Mouse (Mus musculus) hindbrain, embryonic 13.5 days (tissue): ENCODE measurements at regions not wholly inside any gene's neighbourhood (a gene's known extent, or its start where the extent isn't known, plus 50 kb on each side); places are given as distances from the start of the nearest gene placed in this dataset.

ENCODE experiments used
- ATAC-seq: fragments of 200-750 bp; cut with Nextera tagmentation; 2 replicates; pipeline ENCODE4 v1.8.0; 2017; ENCODE audit warnings: moderate TSS enrichment; ENCODE audit not compliant: low FRiP score
- H3K27ac ChIP-seq: fragments of 300-500 bp; sonication (generic); 2 replicates; pipeline ENCODE4 v1.5.1; 2015; ENCODE audit warnings: inconsistent platforms, mild to moderate bottlenecking, moderate library complexity
- H3K27me3 ChIP-seq: fragments of 300-500 bp; sonication (generic); 2 replicates; pipeline ENCODE4 v1.6.1; 2015; ENCODE audit warnings: mild to moderate bottlenecking, inconsistent platforms
- H3K36me3 ChIP-seq: fragments of 300-500 bp; sonication (generic); 2 replicates; pipeline ENCODE4 v1.6.1; 2015; ENCODE audit warnings: mild to moderate bottlenecking, inconsistent platforms
- H3K4me1 ChIP-seq: fragments of 300-500 bp; sonication (generic); replicated peaks from 2 replicates; pipeline ENCODE4 v1.6.1; 2015; ENCODE audit warnings: inconsistent platforms
- H3K4me2 ChIP-seq: fragments of 300-500 bp; sonication (generic); 2 replicates; pipeline ENCODE4 v1.6.1; 2015; ENCODE audit warnings: inconsistent platforms, mild to moderate bottlenecking, moderate library complexity
- H3K4me3 ChIP-seq: fragments of 300-500 bp; sonication (generic); 2 replicates; pipeline ENCODE4 v1.5.1; 2015; ENCODE audit warnings: mild to moderate bottlenecking, inconsistent platforms
- H3K9ac ChIP-seq: fragments of 300-500 bp; sonication (generic); 2 replicates; pipeline ENCODE4 v1.6.1; 2015; ENCODE audit warnings: mild to moderate bottlenecking, inconsistent platforms
- H3K9me3 ChIP-seq: fragments of 300-500 bp; sonication (generic); 2 replicates; pipeline ENCODE4 v1.6.1; 2016; ENCODE audit warnings: inconsistent platforms
- WGBS: fragments of 180-500 bp; shearing (Covaris S2); methylation state at CpG from one replicate; pipeline ENCODE4 v1.1.7; 2015; 5-methylcytosine and 5-hydroxymethylcytosine counted together

DNA sequence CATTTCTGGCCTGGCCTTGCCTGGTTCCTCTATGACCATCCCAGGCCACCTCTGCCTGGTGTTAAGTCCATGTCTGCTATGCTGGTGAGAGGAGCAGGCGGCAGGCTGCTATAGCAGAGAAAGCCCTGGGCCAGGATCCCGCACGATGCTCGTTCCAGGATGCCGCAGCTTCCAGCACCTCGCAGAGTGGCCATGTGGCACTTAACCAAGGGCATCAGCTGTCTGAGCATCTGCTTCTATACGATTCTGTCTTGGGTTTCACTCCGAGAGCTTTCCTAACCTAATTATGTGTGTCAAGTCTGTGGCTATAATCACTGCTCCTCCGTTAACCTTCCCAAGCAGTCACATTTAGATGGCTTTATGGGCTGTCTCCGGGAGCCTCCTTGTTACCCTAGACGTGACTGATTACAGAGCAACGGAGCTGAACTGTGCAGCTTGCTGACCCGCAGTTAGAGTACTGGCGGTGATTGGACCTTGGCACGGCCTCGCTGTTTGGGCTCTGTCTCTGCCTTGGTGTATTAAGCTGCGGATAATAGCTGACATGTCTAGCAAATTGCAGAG is 64.4 kb downstream of the Ackr3 start:
- Histone ChIP-seq H3K4me2 (no peak overlapping the region), H3K27ac (peak overlapping the region; percentile 62; the same call in 1 of the 2 replicates), H3K27me3 (0 out of 2 replicates have a peak, but pooled peaks cover 2% of the 10 kb centered on the region), H3K4me3 (no peak overlapping the region), H3K9ac (no peak overlapping the region), H3K36me3 (no peaks in the 10 kb centered on the region), H3K4me1 (peaks cover 25% of the 10 kb centered on the region), H3K9me3 (no peaks in the 10 kb centered on the region)
- WGBS: 40% methylated on average over 17 of the region's 17 CpGs
- peak; percentile 77 for ATAC-seq

DNA sequence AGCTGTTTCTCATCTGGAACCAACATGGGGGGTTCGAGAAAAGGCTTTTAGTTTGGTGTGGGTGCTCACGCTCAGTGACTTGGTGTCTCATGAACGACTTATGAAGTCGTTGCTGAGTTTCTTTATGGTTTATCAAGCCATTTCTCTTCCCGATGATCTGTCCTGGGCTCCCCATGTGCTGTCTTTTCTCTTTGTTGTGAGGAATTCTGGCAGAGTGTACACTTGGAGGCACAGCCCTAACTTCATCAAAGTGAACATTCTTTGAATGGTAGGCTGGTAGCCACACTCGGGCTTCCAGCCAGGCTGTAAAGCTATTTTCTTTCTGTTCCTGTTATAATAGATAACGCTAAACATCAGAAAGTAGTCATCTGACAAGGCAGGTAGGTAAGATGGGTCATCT is 65.2 kb downstream of the Ackr3 start:
- H3K9ac ChIP-seq: no peak overlapping the region
- ATAC-seq: no peak
- WGBS: 81% methylated on average over 7 of the region's 7 CpGs

DNA sequence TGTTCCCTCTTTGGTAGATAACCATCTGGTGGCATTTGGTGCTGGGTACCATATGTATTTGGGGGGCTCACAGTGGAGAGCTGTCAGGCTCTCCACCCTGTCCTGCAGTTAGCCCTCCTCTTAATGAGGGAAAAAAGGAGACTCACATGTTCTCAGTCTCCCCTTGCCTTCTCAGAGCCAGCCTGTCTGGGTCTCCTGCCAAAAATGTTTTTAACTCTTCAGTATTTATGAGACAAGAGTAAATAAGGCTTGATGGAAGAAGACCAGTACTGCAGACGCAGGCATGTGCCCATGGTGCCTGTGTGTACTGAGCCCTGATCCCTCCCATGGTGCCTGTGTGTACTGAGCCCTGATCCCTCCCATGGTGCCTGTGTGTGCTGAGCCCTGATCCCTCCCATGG is 66.1 kb downstream of the Ackr3 start:
- 94% methylated on average over 1 of the region's 1 CpGs for WGBS
- H3K36me3 ChIP-seq: no peaks in the 10 kb centered on the region
- H3K9me3 ChIP-seq: no peaks in the 10 kb centered on the region
- H3K9ac ChIP-seq: no peak overlapping the region
- 0 out of 2 replicates have a peak, but pooled peaks cover 2% of the 10 kb centered on the region for H3K27me3 ChIP-seq
- H3K4me3 ChIP-seq: no peak overlapping the region
- peaks cover 29% of the 10 kb centered on the region for H3K4me1 ChIP-seq
- no peak overlapping the region for H3K27ac ChIP-seq
- H3K4me2 ChIP-seq: no peak overlapping the region
- no peak for ATAC-seq

More for the DNA sequence above, 65.2 kb downstream of the Ackr3 start:
- Histone ChIP-seq H3K36me3 (no peaks in the 10 kb centered on the region), H3K27me3 (0 out of 2 replicates have a peak, but pooled peaks cover 2% of the 10 kb centered on the region), H3K4me3 (no peak overlapping the region), H3K9me3 (no peaks in the 10 kb centered on the region), H3K4me1 (peaks cover 29% of the 10 kb centered on the region), H3K27ac (no peak overlapping the region), H3K4me2 (no peak overlapping the region)

DNA sequence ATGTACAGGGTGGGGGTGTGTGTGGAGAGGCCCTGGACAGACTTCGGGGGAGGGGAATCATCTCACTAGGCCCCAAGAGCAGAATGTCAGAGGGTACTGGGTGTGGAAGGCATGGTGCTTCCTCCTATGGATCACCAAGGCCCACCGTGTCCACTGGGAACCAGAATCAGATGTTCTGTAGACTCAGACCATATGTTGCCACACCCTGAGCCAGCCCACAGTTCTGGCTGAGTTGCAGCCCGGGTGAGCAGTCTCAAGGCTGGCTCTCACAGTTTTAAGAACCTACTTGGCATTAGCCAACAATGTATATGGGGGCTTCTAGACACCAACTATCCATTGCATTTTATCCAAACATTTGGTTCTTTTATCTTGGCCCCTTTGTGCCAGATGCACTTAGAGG is 67.5 kb downstream of the Ackr3 start:
- no peak overlapping the region for H3K4me3 ChIP-seq
- H3K27ac ChIP-seq: no peak overlapping the region
- ATAC-seq: no peak
- H3K9ac ChIP-seq: no peak overlapping the region
- no peak overlapping the region for H3K4me2 ChIP-seq
- H3K9me3 ChIP-seq: no peaks in the 10 kb centered on the region
- 0 out of 2 replicates have a peak, but pooled peaks cover 2% of the 10 kb centered on the region for H3K27me3 ChIP-seq
- H3K36me3 ChIP-seq: no peaks in the 10 kb centered on the region
- peaks cover 29% of the 10 kb centered on the region for H3K4me1 ChIP-seq
- 88% methylated on average over 3 of the region's 3 CpGs for WGBS

DNA sequence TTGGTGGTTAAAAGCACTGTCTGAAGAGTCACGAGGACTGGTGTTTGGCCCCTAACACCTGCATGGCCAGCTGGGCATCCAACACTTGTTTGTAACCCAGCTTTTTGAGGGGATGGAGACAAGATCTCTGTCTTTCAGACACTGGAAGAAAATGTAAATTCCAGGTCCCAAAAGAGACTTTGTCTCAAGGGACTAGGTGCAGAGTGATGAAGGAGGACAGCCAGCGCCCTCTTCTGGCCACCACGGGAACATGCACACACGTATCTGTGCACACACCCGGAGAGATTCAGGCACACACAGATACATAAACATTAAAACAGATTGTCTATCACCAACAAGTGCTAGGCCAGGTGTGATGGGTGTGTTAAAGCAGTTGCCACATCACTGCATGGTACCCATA is 68.6 kb downstream of the Ackr3 start:
- no peak overlapping the region for H3K4me3 ChIP-seq
- no peak overlapping the region for H3K27ac ChIP-seq
- no peak overlapping the region for H3K4me2 ChIP-seq
- H3K4me1 ChIP-seq: peaks cover 32% of the 10 kb centered on the region
- H3K9ac ChIP-seq: no peak overlapping the region
- H3K27me3 ChIP-seq: 0 out of 2 replicates have a peak, but pooled peaks cover 5% of the 10 kb centered on the region
- ATAC-seq: no peak
- no peaks in the 10 kb centered on the region for H3K36me3 ChIP-seq
- WGBS: 97% methylated on average over 5 of the region's 5 CpGs
- H3K9me3 ChIP-seq: no peaks in the 10 kb centered on the region

DNA sequence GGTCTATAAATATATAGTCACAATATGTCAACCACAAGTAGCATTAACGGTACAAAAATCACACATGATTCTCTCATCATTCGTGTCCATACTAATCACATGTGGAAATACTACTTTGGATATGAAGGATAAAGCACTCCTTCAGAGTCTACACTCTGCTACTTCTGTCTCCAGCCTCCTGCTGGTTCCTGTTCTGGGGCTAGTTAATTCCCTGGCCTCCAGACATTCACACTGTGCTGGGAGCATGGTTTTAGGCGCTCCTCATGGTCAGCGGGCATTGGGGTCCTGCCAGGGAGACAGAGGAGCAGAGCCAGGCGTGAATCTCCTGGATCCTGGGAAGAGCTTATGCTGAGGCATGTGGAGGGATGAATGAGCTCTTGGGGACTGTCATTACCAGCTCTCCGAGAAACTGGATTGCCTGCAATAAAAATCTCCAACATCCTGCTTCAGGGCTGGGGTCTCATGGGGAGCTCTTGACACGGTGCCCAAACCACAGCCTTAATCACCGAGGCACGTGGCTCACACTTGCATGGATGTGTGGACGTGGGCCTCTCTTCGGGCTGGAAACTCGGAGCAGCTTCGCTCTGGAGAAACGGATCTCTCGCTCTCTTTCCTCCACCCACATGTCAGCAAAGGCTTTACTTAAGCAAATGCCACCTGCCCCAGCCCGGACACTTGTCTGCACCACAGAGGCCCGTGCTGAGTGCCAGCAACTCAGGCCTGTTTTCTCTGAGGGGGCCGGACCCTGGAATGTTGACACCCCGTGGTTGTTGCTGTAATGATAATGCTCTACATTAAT is 69.2 kb downstream of the Ackr3 start:
- Histone ChIP-seq H3K4me3 (no peak overlapping the region), H3K9ac (no peak overlapping the region), H3K4me2 (no peak overlapping the region), H3K27me3 (0 out of 2 replicates have a peak, but pooled peaks cover 5% of the 10 kb centered on the region), H3K9me3 (no peaks in the 10 kb centered on the region), H3K4me1 (peaks cover 33% of the 10 kb centered on the region), H3K27ac (no peak overlapping the region), H3K36me3 (no peaks in the 10 kb centered on the region)
- WGBS: 72% methylated on average over 19 of the region's 19 CpGs
- ATAC-seq: peak; percentile 29; the same call in 1 of the 2 replicates

DNA sequence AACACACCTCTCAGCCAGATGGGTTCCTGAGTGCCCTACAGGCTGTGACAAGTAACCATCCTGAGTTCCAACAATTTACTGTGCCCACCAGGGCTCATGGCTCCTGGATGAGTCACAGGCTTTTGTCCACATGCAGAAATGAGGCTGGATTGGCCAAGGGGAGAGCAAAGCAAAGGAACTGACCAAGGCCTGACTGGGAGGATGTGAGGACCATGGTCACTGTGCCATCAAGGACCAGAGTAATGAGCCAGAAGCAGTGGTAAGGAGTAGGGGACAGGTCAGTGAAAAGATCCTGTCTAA is 69.8 kb downstream of the Ackr3 start:
- ATAC-seq: 0 out of 2 replicates have a peak, but pooled peaks have one; percentile 13
- Histone ChIP-seq H3K4me3 (no peak overlapping the region), H3K4me2 (no peak overlapping the region), H3K27ac (no peak overlapping the region), H3K36me3 (no peaks in the 10 kb centered on the region), H3K9me3 (no peaks in the 10 kb centered on the region), H3K4me1 (peaks cover 33% of the 10 kb centered on the region), H3K27me3 (0 out of 2 replicates have a peak, but pooled peaks cover 5% of the 10 kb centered on the region), H3K9ac (no peak overlapping the region)

DNA sequence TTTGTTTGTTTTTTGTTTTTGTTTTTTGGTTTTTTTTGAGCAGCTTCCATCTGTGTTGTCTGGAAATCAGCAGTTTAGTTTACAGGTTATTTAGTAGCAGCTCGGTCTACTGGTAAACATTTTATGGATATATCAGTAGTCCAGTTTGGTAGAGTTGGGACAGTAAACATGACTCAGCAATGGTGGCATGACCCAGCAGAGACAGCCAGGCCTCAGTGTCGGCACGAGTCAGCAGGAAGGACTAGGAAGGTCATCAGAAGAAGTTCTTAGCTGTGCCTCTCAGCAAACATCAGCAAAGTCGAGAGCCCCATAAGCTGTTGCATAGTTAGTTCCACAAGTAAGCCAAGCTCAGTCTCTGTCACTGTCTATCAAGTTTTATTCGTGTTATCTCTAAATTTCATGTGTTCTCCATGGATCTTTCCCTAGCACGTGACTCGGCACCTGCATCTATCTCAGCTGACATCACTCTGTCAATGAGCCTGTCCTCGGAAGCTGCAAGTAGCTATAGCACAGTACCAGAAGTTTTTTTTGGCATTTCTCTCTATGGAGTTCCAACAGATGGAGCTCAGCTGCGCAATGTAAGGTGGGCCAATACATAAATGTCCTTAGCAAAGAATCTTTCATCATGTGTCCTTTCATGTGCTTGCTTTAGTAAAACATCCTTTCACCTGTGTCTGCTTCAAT is 71.3 kb downstream of the Ackr3 start:
- Histone ChIP-seq H3K4me1 (peaks cover 32% of the 10 kb centered on the region), H3K36me3 (no peaks in the 10 kb centered on the region), H3K27ac (no peak overlapping the region), H3K27me3 (0 out of 2 replicates have a peak, but pooled peaks cover 5% of the 10 kb centered on the region), H3K4me3 (no peak overlapping the region), H3K9ac (no peak overlapping the region), H3K4me2 (no peak overlapping the region), H3K9me3 (no peaks in the 10 kb centered on the region)
- WGBS: 91% methylated on average over 9 of the region's 9 CpGs
- no peak for ATAC-seq

DNA sequence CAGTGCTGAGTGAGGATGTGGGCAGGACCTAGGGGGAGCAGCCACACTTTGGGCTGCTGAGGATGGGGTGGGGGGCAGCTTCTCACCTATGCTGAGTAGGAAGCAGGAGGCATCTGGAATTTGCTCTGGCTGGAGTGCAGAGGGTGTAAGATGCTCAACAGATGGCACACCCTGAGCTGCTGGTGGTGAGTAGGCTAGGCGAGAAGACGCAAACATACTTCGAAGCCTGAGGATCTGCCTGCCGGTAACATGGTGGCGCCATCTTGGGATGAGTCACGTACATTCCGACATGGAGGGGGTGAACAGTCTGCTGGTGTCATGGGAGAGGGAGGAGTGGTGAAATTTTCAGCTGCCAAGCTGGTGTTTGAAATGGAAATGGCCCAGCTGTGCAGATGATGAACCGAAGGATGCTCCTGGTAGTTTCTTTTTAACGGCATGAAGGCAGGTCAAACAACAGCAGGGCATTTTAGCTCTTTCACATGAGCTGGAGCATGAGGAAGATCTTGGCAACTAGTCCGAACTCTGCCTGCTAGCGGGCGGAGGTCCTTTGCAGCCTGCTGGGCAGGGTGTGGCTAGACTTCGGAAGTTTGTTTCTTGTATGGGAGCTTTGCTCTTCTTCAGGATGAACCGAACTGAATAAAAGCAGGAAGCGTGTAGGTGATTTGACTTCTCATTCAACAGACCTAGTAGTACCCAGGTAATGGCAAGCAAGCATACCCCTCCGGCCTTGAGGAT is 72.2 kb downstream of the Ackr3 start:
- Histone ChIP-seq H3K9me3 (no peaks in the 10 kb centered on the region), H3K36me3 (no peaks in the 10 kb centered on the region), H3K27me3 (0 out of 2 replicates have a peak, but pooled peaks cover 5% of the 10 kb centered on the region), H3K4me1 (peaks cover 32% of the 10 kb centered on the region), H3K4me2 (no peak overlapping the region), H3K9ac (no peak overlapping the region), H3K27ac (no peak overlapping the region), H3K4me3 (no peak overlapping the region)
- WGBS: 86% methylated on average over 16 of the region's 16 CpGs
- no peak for ATAC-seq

DNA sequence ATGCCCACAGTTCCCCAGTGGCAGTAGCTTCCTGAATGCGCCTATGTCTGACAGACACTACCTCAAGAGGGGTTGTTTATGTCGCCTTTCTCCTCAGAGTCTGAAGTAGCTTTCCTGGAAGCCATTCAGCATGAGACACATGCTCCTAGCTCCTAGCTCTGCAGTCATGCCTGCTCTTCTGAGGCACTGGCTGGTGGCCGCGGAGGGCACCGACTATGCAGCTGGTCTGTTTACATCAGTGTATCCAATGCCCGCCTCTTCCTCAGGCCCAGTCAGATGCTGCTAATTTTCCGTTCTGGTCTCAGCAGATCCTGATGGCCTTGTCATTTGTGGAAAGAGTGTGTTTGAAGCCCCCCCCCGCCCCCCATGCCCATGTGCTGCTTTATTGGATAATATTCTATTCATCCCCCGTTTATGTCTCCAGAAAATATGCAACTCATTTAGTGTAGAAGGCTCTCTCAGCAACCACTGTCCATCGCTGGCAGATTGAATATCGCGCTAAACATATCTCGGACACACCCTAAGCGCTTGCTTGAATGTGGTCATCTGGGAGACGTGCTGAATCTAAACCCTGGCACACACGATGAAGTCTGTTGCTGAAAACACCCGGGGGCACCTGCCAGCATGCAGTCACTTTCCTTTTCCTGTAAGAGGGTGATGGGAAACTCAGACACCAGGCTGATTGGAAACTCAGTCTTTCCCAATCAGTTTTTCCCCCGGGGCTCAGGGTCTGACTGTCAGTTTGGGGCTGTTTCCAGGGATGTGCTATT is 73.9 kb downstream of the Ackr3 start:
- no peak overlapping the region for H3K27ac ChIP-seq
- H3K27me3 ChIP-seq: 0 out of 2 replicates have a peak, but pooled peaks cover 5% of the 10 kb centered on the region
- ATAC-seq: no peak
- no peaks in the 10 kb centered on the region for H3K36me3 ChIP-seq
- H3K4me1 ChIP-seq: peaks cover 32% of the 10 kb centered on the region
- no peak overlapping the region for H3K9ac ChIP-seq
- 85% methylated on average over 18 of the region's 18 CpGs for WGBS
- no peaks in the 10 kb centered on the region for H3K9me3 ChIP-seq
- H3K4me2 ChIP-seq: no peak overlapping the region
- H3K4me3 ChIP-seq: no peak overlapping the region

DNA sequence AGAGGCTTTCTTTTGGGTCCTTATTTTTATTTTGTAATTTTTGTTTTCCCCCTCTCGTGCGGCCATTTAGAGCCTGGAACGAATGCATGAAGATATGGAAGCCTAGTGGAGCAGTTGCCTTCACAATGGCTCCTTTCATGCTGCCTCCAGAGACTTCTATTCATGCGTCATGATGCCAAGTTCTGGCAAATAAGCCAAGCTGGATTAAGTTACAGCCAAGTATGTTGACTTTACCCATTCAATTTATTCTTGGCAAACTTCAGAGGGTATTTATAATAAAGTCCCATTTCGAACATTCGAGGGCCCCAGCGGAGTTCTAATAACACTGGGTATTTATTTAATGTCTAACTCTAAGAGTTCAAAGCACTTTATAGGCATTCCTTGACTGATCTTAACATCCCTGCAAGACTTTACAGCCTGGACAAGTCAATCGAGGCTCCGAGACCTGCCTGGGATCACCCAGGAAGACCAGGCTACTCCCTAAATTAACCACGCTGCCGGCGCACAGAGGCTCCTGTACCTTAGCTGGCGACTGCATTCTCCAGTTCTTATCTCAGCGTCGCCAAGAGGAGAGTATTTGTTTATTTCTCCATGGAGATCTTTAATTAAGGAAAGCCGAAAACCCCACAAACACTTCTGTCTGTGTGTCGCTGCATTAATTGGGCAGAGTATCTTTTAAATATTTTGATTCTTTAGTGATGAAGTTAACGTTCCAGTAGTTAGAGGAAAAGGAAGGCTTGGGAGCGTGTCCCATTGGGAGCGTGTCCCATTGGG is 75.5 kb downstream of the Ackr3 start:
- Histone ChIP-seq H3K27me3 (0 out of 2 replicates have a peak, but pooled peaks cover 5% of the 10 kb centered on the region), H3K27ac (no peak overlapping the region), H3K4me3 (no peak overlapping the region), H3K9ac (no peak overlapping the region), H3K9me3 (no peaks in the 10 kb centered on the region), H3K4me1 (peaks cover 38% of the 10 kb centered on the region), H3K4me2 (no peak overlapping the region), H3K36me3 (no peaks in the 10 kb centered on the region)
- WGBS: 71% methylated on average over 20 of the region's 20 CpGs
- ATAC-seq: no peak
